Mouse (Mus musculus) cerebellum, adult 11 months (tissue): ENCODE measurements around the gene Tbc1d22a.
"Not testable (repeated sequence)": the region's sequence is repeated elsewhere in the genome, so short reads cannot be mapped to it uniquely, and the experiment has no call there.

ENCODE experiments used
- DNase-seq: peaks from one replicate; pipeline ENCODE4 v3.0.0; 2022

Gene Tbc1d22a

DNA sequence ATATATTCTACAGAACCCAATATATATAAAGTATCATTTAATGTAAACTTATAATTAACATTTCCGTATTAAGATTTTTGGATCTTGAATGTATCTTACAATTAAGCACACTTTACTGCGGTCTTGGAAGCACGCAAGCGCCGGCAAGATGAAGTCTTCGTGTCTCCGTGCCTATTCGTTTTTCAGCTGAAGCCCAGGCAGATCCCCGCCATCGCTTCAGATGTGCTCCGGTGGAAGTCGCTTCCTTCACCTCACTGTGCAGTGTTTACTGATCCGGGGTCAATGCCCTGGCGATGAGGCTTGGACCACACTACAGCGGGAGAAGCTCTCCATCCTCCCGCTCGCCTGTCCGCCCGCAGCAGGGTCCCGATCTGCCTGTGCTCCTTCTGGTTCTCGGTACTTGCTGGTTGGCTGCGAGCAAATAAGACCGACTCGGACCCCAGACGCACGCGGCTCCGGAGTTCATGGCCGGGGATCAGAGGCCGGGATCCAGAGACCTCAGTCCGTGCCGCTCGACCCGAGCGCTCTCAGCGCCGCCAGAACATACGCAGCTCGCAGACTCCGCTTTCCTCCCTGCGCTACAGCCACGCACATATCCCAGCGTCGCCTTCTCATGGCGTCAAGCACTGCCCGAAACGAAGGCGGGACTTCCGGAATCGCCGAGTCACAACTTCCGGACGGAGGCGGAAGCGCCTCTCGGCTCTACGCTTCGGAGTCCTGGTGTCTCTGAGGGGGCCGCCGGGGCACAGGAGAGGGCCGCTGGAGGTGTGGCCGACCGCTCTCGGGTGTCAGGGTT lies at the start of gene Tbc1d22a:
TSS of gene Tbc1d22a (plus strand) at position 707 of the 796 bp plus-strand sequence.
- DNase-seq, result peak; percentile 89

DNA sequence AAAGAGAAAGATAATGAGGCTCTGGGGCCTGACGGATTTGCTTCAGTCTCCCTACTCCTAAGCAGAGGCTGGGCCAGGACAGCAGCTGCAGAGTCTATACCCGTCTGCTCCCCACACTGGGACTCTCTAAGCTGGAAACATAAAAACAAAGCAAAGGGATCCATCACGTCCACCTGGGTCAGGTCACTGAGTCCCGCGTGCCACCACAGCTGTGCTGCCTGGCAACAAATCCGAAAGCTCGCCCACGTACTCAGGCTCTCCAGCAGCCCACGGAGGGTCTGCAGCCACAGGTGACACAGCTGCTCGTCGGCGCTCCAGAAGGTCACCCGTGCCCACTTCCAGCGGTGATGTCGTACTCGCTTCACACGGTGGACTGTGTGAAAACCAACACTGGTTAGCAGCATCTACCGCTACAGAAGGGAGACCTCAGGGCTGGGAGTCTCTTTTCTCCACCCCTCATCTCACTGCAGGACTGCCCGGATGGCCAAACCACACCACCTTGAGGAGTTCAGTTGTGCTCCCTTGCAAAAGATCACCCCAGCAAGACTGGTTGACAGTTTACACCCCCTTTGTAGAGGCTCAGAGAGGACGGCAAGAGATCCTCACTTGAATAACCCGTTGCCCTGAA lies 49.4 kb upstream of the Tbc1d22a start:
- no peak for DNase-seq

DNA sequence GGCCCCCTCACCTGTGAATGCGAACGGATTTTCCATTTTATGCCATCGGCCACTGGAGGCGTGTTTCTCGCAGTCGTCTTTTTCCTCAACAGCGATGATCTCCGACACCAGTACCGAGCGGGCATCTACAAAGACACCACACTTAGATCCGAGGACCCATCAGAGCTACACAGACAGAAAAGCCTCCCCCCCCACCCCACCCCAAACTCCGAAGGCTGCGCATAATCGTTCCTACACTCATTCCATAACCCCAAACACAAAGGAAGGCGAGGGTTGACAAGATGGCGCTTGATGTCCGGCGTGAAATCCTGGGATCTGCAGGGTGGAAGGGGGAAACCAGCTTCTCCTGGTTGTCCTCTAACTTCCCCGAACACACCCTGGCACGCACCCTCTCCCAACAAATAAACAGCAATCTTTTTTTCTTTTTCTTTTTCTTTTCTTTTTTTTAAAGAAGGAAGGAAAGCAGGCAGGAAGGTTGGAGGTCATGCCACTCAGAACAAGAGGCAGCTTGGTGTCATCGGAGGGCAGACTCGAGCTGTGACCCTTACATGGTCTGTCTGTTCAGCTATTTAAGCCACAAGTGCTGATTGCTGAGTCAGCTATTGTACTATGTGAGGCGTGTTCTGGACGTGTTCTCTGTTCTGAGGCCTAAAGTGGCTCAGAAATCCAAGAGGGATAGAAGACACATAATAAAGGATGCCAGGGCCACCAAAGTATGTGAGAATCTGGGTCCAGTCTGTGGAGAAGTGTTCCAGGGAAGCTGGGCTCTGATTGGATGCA lies 48.3 kb upstream of the Tbc1d22a start:
- no peak for DNase-seq

DNA sequence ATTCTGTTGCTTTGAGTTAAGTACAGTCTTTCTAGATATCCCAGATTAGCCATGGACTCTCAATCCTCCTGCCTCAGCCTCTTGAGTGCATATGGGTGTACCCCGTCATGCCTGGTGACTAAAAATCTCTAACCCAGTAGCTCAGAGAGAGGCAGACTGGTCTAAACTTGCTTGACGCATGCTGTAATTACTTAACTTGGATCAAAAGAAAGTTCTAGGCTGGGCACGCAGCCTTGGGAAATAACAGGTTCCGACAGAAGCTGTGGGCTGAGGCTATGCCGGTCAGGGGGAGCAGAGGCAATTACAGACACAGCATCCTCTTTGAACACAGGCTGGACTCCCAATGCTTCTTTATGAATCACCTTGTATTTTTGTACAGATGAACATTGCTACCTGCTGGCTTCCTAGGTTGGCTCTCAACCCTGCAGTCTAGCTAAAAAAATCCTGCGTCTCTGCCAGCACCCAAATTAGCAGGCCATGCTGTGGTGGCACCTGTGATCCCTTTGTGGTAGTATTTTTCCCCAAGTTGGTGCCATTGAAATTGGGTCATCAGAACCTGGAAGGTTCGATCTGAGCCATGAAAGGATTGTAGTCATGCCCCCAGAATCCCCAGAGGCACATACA lies 47.1 kb upstream of the Tbc1d22a start:
- peak; percentile 81 for DNase-seq

DNA sequence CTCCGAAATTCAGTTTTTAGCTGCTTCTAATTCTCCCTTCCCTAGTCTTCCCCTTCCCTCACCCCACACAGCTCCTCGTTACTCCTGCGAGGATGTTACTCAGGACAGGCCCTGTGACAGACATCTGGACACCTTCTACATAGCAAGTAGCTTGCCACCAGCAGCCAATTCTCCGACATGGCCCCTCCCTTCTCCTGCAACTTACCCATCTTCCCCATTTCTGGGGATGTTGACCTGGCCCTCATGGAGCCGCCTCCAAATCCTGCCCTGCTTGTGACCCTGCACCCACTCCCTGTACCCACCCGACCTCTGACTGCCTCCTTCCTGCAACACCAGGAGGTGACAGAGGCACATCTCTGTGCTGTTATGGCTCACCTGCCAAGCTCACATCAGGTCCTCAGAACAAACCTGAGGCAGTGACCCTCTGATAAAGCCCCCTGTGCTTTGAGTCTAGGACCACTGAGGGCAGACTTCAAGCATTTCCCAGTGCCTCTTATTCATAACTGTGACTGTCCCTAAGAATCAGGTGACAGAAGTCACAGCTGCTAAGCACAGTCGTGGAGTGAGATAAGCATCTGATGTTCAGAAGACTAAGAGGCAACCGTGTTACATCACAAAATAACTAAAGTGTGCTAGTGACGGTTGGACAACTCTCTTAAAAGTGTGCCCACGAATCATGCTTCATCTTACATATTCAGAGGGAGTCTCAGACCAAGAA lies 46.3 kb upstream of the Tbc1d22a start:
- DNase-seq, result no peak

DNA sequence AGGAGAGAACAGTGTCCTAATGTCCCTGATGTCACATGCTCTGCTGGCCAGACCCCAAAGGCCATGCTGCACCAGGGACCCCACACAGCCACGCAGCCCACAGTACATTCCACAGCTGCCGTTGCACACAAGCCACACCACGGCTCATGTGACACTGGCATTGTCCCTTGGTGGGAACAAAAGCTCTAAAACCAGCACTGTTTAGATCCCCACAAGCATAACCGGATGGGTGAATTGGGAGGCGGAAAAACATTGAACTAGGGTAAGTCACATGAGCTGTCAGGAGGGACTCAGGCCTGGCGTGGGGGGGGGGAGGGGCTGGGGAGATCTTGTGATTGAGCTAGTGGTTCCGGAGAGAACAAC lies 45.8 kb upstream of the Tbc1d22a start:
- DNase-seq, result no peak

DNA sequence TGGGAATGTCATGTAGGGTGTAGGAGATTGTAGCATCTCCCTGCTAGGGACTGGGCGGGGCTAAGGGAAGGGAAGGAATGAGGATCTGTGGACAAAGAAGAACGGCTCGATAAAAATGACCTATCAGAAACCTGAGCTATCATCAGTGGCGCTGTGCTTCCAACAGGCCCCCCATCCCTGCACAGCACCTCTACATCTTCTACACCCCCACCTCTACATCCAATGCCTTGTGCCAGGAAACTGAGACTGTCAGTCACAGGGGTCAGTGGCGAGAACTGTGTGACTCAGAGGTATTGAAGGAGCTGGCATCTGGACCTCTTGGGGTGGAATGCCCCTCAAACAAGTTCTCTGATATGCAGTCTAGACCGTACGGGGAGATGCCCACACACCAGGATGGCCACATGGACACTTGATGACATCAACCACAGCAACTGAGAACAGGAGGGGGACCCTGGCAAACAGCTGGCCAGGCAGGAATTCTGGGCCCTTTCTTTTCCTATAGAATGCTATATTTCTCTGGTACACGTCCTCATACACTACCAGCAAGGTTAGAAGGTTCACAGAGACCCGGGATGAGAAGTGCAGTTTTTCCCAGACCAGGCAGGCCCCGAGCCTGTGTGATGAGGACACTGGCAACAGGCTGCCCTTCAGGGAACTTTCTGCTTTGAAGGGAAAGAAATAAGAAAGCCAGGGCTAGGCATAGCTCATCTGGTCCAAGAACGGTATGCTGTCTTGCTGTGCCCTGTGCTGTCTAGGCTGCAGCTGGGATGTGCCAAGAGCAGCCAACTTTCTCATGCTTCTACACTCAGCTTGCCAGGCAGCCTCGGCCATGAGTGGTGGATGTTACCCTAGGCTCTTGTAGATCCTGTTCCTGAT lies 45.1 kb upstream of the Tbc1d22a start:
- no peak for DNase-seq

DNA sequence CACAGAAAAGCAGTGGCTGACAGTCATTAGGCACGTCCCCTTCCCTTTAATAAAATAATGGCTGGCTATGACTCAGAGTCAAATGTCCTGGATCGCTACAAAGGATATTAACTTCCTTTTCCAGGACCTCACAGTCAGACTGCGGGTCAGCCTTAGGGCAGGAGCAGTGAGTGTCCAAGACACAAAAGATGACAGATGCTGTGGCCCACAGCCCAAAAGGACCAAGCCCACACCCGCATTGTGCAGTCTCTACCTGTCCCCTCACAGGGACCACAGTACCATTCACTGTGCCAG lies 44.5 kb upstream of the Tbc1d22a start:
- DNase-seq, result no peak

DNA sequence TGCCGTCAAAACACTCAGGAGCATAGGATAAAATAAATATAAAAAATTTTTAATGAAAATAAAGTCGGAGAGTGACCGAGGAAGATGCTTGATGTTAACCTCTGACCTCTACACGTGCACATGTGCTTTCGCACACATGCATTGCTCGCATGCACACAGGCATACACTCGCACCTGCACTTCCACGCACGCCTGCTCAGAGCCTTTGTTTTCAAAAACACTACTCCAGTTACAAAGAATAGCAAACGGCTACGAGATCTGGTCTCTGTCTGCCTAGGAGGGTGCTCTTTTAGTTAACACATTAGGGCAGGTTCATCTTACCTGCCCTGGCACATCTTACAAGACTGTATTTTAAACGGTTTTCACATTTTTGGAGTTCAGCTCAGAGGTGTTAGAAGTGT lies 42.9 kb upstream of the Tbc1d22a start:
- DNase-seq, result no peak

DNA sequence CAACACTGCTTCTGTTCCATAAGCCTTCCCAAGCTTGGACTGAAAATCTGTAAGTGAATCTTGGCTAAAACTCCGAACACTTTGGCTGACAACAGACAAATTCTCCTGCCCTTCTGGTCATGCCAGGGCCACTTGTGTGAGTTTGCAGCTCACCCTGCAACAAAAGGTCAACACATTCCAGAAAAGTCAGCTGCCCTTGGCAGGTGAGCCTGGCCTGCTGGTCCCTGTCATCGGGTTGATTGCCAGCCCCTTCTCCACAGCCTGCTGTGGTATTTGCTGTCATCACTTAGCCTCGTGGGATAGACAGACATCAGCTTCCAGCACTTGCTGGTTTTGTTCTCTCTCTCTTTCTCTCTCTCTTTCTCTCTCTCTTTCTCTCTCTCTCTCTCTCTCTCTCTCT lies 42.1 kb upstream of the Tbc1d22a start:
- DNase-seq, result no peak

DNA sequence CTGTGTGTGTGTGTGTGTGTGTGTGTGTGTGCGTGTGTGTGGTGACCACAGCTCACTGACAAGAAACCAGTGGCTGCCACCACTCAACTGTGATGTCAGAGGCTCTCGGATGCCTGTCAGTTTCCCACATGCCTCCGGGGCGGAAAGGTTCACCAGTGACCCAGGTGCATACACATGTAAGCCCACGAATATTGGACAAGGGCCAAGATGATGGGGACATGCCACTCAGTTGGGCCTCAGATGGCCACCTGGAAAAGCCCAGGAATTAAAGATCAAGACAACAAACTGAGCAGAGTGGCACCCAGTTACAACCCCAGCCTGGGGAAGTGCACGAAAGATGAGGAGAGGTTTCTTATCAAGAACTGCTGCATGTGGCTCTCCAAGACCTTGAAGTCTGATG lies 41.7 kb upstream of the Tbc1d22a start:
- no peak for DNase-seq

DNA sequence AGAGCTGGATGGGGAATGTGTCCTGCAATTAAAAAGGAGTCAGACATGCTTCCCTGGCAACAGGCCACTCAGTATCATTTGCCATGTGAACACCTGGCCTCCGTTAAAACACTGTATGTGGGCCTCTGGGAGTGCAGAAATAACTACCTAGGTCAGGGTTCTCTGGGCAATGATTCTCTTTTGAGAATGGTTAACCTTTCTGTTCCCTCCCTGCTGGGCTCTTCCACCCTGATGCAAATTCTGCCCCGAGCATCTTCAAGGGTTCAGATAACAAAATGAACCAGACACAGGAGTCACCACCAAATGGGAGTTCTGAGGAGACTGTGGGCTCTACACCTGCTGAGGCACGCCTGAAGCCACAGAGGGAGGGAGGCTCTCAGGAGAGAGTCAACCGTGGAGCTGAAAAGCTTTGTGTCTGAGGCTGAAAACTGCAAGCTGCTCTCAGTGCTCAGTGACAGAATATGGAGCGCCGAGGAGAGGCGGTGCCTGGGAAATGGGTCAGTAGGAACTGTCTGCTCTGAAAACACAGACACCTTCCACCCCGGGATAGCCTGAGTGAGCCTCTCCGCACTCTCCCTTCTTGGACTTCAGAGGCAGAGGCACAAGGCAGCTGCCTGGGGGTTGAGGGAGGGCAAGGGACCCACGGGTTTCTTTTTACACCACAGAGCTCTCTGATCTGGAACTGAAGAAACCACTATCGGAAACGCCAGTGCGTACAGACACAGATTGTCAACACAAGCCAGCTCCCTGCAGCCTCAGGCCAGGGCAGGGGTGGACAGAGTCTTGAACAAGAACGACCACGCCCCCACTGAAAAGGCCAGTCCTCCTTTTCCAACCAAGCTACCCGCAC lies 40.9 kb upstream of the Tbc1d22a start:
- DNase-seq, result no peak

DNA sequence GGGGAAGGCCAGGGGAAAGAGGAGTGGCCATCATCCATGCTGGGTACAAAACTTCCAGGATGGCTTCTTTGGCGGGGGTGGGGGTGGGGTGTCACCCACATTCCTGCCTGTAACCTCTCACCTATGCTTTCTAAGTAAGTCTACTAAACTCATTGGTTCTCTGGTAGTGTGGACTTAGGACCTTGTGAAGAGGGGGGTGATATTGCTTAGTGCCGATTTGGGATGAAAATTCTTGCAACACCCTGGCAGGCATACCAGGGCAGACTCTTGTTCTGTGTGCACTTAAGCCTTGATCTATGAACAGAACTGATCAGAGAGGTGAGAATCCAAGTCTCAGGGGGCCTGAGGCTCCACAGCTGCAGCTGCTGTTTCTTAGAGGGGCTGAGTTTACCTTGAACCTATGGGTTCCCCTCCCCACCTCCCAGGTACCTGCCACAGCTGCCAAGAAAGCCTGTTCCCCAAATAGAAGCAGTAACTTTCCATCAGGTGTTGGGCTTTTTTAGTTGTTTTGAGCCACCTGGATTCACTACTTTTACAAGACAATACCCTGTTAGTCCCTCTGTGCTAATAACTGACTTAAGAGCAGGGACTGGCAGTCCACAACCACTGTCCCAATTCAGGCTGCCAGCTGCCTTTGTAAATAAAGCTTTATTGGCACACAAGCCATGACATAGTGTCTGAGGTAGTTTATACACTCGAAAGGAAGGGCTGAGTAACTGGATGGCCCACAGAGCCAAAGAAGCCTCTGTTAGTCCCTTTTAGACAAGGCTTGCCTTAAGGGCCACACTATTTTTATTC lies 38.8 kb upstream of the Tbc1d22a start:
- DNase-seq, result no peak

DNA sequence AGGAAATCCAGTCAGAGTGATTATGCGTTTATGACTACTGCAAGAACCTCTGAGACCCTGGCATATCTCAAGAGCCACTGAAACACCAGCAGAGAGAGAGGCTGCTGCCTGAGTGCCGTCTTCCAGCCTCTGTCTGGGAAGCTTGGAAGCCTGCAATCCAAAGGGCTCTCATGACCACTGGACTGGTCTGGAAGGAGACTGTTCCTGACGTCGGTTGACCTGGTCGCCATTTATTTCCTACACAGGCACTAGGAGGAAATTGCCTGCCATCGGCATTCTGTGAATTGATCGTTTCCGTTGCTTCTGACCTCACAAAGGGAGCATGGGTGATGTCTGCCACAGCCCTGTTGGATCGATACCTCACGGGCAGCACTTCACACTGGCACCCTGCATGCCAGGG lies 38.1 kb upstream of the Tbc1d22a start:
- DNase-seq, result no peak

DNA sequence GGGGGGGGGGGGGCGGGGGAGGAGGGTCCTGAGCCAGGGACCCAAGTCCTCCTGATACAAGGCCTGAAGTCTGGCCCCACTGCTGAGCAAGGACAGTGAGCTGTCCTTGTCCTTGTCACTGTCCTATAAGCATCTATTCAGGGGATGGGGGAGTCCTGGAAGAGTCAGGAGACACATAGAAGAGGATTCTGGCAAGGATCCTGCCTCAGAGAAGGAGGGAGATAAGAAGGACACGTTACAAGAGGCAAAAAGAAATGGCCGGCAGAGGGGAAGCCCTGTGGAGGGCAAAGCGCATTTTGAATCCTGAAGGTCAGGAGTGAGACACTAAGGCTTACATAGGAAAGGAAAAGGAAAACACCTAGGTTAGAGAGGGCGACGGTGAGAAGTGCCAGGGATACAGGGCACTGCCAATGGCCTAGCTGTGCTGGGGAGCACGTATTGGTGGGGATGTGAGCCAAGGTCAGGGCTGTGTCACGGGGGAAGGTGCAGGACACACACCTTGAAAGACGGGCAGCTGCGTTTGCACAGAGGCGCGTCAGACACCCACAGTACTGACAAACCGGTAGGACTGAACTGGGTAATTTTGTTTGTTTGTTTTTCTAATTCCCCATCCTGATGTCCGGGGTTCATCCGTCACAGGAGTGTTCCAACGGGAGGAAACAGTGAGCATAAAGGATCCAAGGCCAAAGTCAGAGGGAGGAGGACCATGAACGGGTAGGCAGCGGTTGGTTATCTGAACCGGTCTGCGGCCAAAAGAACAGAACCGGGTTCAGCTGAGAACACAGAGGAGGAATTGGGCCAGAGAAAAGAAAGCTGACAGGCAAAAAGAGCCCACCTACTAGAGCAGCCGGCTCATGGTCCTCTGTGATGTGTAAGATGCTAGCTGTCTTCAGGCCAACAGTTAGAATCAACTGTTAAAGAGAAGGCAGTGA lies 37.2 kb upstream of the Tbc1d22a start:
- no peak for DNase-seq

DNA sequence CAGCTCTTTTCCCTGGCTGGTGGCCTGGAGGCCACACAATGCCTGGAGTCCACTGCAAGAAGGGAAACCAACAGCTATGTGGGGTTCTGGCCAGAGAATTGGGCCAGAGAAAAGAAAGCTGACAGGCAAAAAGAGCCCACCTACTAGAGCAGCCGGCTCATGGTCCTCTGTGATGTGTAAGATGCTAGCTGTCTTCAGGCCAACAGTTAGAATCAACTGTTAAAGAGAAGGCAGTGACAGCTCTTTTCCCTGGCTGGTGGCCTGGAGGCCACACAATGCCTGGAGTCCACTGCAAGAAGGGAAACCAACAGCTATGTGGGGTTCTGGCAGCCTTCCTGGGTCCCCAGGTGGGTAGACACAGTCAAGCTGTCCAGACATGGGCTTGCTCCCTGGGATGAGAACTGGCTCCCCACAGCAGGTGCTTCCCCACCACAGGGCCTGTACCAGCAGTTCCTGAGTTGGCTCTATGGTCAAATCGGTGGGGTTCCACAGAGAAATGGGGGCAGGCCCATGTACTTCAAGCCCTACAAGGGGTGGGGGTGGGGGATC lies 36.5 kb upstream of the Tbc1d22a start:
- peak; percentile 81 for DNase-seq

DNA sequence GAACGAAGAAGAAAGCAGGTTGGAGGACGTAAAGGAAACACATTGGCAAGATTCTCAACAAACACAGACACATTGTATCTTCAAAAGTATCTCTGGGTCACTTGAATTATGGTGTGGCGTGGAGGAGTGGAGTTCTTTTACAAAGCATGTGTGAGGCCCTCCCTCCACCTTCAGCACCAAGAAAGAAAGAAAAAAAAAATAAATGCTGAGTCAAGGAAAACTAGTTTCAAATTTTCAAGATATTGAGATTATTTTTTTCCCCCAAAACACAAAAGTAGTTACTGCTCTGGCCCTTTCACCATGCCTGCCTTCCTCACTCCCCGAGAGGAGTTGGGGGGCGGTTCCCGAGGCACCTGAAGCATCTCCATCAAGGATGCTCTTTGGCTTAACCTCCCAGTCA lies 35.7 kb upstream of the Tbc1d22a start:
- no peak for DNase-seq

DNA sequence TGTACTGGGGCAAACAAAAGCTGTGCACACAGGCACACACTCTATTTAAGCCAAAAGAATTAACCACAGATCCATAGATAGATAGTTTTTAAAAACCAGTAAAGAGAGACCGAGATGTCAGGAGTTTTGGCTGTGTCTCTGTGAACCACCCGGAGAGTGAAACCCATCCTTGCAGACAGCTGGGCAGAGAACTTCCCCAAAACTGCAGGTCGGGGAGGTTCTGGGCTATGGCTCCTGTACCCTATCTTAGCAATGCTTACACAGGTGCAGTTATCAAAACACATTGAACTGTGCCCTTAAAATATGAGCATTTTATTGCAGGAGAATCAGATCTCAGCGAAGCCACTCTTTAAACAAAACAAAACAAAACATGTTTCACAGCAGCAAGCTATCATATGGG lies 33.8 kb upstream of the Tbc1d22a start:
- DNase-seq, result no peak

DNA sequence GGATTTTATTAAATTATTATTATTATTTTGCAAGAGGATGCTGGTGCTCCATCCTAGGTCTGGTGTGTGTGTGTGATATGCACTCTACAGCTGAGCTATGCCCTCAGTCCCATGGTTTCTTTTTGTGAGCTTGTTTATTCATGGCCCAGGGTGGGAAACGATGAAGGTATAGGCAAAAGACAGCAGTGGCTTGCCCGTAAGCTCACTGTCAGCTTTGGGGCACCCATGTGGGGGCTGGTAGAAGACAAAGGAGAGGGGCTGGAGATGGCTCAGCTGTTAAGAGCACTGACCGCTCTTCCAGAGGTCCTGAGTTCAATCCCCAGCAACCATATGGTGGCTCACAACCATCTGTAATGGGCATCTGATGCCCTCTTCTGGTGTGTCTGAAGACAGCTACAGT lies 32.9 kb upstream of the Tbc1d22a start:
- not testable (repeated sequence) for DNase-seq
